Mouse (Mus musculus) spleen, postnatal 36 days (tissue): Measurements from ENCODE around the gene Rnf151.
"Not testable (repeated sequence)": the region's sequence is repeated elsewhere in the genome, so short reads cannot be mapped to it uniquely, and the experiment has no call there.

ENCODE experiments used
- DNase-seq, 2 experiments: peaks; one replicate each; pipeline ENCODE4 v3.0.0; 2022; ENCODE audit warnings: low spot score in 2 of 2, mixed read lengths in 1 of 2

Rnf151 gene

DNA sequence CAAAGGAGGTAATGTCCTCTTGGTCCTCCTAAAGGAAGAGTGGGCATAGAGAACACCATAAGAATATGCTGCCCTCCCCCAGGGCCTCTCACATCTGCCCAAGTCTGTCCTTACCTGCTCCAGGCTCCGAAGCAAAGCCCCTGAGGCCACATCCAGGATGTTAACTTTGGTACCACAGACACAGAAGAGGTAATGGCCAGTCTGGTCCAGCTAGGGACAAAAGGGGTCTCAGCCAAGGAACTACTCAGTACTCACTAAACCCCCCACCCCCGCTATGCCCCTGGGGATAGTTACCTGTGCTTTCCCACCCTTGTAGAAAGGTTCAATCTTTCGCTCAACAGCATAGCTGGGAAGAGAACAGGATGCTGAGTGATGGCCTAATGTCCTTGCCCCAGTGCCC, 12.0 kb downstream of the Rnf151 start:
- DNase-seq, result no peak

DNA sequence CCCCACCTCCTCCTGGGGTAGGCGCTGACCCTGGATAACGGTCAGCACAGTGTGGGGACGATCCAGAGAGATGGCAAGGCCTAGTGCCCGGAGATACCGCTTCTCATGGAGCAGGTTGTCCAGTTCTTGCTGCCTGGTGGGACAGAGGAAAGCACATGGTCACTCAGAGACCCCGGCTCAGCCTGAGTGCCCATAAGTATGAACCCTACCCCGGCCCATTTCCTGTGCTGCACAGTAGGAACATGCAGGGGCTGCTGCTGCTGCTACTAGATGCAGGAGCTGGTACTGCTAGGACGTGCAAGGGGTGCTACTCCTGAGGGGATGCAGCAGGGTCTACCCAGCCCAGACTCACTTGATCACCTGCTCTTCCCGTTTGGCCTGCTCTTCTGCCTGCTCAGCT, 16.6 kb downstream of the Rnf151 start:
- no peak for DNase-seq

DNA sequence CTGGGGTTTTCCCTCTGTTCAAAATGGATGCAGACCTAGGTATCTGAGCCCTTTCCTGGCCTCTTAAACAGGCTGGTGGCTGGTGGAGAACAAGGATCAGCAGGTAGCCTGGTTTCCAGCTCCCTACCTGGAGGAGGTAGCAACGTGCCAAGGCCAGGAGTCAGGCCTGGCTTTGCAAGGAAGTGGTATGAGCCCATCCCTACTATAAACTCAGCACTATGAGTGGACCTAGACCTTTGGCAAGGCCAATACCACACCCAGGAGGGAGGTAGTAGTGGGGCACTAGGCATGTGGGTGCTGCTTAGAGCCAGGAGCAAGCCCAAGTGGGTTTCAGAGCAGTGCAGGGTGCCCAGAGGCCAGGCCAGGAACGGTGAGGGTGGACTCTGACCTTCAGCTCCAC, 18.4 kb downstream of the Rnf151 start:
- no peak for DNase-seq

DNA sequence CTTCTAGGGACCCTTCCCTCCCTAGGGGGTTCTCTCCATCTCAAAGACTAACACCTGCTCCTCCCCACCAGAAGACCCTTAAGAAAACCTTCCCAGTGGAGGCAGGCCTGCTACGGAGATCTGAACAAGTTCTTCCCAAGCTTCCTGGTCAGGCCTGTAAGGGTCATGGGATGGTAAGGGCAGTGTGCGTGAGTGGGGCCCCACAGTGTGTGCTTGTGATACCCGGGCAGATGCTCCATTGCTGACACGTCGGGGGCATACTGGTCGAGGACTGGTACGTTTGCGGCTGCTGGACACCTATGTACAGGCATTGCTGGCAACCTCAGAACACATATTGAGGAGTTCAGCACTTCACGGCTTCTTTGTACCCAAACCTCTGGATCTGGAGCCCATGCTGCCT, 19.1 kb downstream of the Rnf151 start:
- DNase-seq, result no peak

DNA sequence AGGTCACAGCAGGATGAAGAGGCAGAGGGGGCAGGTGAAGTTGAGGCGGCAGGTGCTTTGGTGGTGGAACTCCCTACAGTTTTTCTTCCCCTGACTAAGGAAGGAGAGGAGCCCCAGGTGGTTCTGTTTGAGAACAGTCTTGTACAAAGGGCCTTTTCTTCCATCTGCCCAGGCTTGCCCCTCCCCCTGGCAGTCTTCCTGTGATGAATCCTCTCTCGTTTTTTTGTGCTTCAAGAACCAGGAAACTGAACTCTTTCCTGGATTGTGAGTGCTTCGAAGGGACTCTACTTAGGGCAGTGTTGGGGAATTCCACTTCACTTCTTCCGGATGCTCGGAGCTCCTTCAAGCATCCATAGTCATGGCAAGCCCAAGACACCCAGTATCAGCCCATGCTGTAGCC, 19.9 kb downstream of the Rnf151 start:
- DNase-seq, result no peak

DNA sequence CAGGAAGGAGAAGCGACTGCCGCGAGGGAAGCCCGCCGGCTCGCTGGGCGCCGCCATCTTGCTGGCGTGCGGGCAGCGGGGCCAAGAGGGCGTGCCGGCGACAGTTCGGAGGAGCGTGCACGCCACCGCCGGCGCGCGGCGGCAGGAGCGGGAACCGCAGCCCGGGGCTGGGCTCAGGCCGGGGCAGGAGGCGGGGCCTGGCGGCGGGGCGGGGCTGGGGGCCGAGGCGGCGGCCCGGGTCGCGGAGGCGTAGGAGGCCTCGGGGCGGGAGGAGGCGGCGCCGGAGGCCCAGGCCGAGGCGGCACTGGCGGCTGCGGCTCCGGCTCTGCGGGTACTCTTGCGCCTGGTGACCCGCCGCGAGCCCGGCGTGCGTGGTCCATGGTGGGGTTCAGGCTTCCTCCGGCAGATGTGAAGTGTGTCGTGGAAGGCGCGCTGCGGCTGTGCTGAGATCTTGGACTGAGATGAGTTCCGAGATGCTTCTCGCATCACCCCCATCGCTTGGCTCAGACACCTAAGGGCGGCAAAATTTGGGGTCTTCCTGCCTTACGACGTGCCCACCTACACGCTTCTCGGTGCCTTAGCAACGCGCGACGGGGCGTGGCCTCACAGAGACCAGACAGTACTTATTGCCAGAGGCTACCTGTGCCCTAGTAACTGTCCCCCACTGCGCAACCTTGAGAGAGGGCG, 21.7 kb downstream of the Rnf151 start, which contains the start of the genes Gfer and Noxo1:
Gene Gfer, minus strand, starts transcription at position 146 of the 687 bp plus-strand sequence.
Gene Noxo1, plus strand, starts transcription at position 224 of the 687 bp plus-strand sequence.
- peak; percentile 83 to 86 for DNase-seq

DNA sequence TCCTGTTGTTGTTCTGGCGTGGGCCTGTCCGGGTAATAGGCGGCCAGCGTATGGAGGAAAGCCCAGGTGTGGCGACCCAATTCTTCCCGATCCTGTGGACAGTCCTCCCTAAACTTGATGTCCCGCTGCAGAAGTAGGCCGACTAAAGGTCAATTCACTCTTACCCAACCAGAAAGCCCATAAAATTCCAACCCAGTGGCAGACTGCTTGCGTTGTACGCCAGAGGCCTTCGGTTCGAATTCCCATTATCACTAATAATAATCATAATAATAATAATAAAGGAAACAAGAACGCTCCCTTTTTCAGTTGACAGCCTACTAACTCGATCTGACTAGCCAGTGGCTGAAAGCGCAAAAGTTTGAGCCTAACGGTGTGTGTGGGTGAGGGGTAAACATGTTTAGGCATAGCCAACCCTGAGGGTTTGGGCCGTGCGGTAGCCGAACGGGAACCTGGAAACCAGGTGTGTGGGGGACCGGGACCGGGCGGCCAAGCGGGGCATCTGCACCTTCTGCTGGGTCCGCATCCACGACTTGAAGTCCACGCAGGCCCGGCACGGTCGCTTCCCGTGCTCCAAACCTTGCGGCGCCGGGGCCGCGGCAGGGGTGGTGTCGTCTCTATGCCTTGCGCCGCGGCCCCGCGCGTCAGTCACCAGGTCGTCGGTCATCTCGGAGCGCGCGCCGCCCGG, 22.4 kb downstream of the Rnf151 start:
- DNase-seq, result no peak

DNA sequence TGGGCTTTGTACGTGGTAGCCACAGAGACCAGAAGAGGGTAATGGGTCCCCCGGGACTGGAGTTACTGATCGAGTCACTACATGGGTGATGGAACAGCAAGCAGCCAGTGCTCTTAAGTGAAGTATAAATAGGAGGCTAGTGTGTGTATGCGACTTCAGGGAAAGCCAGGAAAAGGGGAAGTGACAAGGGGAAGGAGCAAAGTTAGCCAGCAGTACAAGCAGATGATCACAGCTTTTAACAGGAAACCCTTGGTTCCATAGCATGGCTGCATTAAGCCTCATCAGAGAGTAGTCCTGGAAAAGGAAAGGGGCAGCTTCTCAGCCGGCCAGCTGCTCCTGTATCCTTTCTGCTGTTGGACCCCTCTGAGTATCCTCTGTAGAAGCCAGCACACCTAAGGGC, 25.5 kb downstream of the Rnf151 start:
- no peak for DNase-seq

DNA sequence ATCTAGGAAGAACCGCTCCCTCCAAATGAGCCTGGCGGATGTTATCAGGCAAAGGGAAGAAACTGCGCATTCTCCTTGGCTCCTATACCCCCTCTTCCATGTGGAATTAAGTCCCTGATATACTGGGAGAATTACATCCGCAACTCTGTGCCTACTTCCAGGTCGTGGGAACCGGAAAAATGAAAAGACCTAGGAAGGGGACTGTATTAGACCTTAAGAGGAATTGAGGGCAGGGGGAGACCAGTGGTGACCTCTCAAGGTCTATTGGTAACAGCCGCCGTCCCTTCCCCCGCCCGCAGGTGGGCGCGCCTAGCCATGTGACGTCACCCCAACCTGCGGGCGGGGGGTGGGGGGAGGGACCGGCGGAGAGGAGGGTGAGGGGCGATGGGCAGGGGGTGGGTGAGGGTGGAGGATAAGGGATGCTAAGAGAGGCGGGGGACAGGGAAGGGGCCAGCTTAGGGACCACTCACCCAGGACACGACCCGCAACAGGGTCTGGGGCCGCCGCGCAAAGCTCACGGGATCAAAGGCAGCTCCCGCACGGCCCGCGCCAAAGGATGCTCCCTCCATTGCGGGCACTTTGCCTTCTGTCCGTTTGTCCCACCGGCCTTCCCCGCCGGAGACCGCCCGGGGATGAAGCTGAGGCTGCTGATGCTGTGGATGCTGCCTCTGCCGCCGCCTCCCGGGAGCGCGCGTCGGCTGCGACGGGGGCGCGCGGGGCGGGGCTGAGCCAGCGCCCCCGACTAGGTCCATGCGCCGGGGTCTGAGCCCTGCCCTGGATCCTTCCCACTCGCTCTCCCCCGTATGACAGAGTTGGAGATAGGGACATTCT, 28.4 kb downstream of the Rnf151 start, which contains the start of gene Syngr3:
Gene Syngr3, minus strand, starts transcription at position 705 of the 831 bp plus-strand sequence.
- DNase-seq, result no peak

DNA sequence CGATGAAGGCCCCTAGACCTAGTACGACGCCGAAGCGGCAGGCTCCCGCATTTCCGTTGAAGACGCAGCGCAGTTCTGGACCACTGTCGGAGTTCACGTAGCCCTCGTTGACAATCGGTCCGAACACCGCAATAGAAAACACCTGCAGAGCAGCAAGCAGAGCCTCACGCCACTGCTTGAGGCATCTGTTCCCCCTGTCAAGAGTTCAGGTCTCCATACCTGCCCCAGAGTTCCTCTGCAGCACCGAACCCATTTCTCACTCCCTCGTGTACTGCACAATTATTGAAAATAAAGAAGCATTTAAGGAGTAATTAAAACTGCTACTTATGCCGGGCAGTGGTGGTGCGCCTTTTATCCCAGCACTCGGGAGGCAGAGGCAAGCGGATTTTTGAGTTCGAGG, 30.3 kb downstream of the Rnf151 start:
- DNase-seq, result no peak

DNA sequence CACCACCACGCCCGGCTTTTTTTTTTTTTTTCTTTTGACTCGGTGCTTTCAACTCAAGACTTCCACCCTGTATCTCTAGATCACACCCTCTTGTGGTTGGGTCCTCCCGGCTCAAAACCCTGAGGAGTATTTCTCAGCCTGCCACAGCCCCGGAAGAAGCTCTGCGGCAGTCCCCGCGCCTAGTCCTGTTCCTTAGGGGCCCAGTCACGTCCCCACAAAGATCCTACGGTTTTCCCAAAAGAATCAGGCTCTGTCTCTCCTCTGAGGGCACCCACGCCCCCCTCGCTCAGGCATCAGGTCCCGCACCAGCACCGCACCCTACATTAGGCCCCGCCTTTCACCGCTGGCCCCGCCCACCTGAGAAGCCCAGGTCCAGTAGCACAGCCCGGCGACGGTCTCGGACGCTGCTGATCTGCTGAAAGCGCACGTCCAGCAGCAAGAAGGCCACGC, 30.7 kb downstream of the Rnf151 start:
- peak; percentile 48 to 59 for DNase-seq

DNA sequence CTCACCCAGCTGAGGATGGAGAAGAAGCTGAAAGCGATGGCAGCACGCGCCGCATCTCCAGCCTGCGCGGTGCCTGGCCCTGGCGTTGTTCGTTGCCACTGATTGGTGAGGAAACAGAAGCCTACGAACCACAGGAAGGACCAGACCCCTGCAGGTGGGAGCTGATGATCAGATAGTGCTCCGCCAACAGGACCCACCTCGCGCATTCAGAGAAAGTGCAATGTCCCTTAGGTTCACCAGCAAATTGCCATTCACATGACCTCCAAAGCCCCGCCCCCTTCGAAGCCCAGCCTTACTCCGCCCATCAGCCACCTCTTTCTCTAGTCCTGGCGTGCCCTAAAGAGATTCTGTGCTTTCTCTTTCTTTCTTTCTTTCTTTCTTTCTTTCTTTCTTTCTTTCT, 31.3 kb downstream of the Rnf151 start:
- DNase-seq, result peak; percentile 58 to 62

DNA sequence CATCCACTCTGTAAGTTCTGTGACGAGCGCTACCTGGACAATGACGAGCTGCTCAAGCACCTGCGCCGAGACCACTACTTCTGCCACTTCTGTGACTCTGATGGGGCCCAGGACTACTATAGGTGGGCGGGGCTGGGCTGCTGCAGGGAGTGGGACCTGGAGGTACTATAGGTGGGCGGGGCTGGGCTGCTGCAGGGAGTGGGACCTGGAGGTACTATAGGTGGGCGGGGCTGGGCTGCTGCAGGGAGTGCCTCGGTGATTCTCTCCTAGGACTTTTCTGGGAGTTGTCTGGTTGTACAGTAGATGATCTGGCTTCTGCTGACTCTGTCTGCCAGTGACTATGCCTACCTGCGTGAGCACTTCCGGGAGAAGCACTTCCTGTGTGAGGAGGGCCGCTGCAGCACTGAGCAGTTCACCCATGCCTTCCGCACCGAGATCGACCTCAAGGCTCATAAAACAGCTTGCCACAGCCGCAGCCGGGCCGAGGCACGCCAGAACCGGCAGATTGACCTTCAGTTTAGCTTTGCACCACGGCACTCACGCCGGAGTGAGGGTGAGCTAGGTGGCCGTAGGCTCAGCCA, 40.3 kb downstream of the Rnf151 start:
- no peak for DNase-seq

DNA sequence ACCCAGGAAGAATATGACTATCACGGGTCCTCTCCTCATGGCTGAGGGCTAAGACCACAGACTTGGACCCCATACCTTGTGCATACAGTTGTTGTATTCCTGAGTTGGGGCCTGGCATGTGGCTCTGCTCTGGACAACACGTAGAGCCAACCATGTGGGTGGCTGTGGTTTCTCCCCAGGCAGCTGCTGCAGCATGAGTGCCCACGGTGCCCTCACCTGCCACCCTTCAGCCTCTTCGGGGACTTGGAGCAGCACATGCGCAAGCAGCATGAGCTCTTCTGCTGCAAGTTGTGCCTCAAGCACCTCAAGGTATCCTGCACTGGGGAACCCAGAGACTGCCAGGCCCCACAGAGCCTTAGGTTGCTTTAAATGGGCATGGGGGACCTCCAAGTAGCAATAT, 41.0 kb downstream of the Rnf151 start:
- no peak for DNase-seq

DNA sequence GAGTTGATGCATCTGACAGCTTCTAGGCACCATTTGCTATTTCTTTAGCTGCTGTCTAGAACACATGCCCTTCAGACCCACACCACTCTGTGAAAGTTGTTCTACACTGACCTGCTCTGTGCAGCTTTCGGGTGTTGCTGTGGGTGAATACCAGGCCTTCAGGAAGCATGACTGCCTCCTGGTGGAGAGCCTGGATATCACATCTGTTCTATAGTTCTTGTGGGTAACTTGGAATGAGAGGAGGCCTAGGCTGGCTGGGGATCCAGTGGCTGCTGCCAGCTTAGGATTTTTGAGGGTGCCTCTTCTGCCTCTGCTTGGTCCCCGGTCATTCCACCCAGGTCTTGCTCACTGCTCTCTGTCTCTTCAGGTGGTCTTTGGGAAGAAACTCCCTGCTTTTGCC, 41.7 kb downstream of the Rnf151 start:
- peak; percentile 51 to 67 for DNase-seq

DNA sequence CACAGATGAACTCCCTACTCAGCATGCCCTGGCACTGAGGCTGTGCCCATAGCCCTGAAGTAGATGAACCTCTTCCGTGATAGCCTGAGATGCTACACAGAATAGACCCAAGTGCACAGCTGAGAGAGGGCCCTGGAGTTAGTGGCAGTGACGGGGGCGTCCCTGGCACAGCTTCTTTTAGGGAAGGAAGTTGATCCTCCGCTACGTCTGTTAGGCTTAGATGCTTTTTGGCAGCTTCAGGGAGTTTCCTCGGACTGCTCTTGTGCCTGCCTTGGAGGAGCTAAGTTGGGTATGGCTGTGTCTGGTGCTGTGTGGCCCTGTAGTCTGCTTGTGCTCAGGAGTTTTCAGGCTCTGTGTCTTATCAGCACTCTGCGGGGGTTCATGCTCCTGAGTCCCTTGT, 43.6 kb downstream of the Rnf151 start:
- no peak for DNase-seq

DNA sequence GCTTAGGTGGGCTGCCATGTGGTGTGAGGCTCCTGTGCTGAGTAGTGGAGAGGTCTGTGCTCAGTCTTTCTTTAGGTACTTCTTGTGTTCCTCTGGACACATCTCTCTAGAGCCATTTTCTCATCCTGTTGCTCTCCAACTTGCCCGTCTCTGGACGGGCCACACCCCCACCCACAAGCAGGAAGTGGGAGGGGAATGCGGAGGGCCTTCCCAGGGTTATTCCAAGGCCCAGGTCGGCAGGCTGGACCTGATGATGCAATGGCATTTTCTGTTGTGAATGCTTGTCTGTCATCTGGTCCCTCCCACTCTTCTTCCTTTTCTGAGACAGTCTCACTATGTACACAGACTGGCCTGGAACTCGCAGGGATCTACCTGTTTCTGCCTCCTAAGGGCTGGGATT, 45.7 kb downstream of the Rnf151 start:
- DNase-seq, result peak; percentile 36 to 38

DNA sequence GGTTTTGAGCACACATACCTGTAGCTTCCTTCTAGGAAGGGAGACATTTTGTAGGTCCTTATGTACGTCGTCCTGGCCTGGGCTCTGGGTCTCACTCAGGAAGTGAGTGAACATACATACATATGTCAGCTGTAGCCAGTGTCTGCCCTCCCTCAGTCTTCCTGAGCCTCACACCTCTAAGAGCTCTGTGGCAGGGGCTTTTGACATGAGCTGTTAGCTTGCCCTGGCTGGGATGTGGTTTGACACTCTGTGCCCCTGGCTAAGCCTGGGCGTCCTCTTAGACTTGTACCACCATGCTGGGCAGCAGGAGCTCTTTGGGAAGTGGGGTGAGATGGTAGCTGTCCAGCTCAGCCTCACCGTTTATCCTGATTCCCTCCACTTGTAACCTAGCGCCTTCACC, 46.5 kb downstream of the Rnf151 start:
- no peak for DNase-seq

DNA sequence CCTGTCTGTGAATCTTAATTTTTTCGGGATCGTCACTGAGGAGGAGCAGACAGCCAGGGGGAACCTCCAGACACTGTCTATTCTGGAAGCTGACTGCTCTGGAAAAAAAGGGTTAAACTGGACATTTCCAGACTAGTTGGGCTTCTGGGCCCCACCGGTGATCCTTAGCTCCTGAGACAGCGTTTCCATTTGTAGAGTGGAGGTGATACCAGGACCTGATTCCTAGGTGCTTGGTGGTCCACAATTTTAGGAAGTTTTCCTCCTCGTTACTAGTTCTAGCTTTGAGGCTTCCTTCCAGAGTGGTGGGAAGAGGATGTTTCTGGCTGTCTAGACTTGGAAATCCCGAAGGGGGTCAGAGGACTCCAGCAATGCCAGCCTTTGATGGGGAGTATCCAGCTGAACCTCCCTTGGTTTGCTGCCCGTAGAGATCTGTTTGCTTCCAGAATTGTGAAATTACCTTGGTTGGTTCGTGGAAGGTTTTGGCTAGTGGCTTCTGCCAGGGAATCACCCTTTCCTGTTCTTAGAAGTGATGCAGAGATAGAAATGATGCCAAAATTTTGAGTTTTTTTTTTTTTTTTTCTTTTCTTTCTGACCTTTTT, 47.5 kb downstream of the Rnf151 start:
- DNase-seq, result no peak

DNA sequence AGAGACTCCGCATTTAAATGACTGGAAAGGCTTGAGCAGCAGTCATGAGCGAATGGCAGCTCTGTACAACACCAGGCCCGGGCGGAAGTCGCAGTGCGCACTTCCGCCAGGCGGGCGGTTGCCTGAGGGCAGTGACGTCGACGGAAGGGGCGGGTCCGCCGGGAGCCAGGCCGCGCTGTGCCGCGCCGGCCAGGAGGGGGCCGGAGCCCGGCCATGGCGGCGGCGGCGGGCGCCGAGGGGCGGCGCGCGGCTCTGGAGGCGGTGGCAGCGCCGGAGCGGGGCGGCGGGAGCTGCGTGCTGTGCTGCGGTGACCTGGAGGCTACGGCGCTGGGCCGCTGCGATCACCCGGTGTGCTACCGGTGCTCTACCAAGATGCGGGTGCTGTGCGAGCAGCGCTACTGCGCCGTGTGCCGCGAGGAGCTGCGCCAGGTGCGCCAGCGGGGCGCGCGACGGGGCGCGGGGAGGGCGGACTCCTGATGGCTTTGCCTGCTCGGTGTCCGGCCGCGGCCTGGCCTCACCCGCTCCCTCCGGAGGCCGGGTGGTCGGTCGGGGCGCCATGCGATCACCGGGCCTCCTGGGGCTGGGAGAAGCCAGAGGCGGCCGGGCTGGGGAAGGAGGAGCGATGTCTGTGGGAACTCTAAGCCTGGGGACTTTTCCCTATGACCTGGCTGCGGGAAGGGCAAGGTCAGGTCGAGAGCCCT, 48.2 kb downstream of the Rnf151 start, which contains the start of gene Zfp598:
Gene Zfp598, plus strand, starts transcription at position 143 of the 701 bp plus-strand sequence.
- peak; percentile 92 to 94 for DNase-seq

DNA sequence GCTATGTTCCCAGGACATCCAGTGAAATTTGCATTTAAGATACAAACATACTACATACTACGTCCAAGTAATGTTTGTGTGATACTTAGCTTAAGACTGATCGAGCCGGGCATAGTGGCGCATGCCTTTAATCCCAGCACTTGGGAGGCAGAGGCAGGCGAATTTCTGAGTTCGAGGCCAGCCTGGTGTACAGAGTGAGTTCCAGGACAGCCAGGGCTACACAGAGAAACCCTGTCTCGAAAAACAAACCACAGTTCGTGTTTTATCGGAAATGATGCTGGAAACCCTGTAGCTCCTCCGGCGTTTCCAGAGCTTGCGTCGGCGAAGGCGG, 48.7 kb downstream of the Rnf151 start:
- DNase-seq, result not testable (repeated sequence)
